Mouse (Mus musculus): ENCODE measurements around the gene Hs3st3a1. TPM values are rescaled to one million over a fixed set of nuclear protein-coding genes. Genes with fewer than 3 reads are reported as not detected.

Gene Hs3st3a1
- polyA plus RNA-seq, 1 experiment from 2014 or later, result 1.6 TPM

Other genes starting within 250 kb of the Hs3st3a1 start
- 0.22 and 0.91 TPM in 2 replicates for gene F930015N05Rik, start 1.3 kb downstream of the Hs3st3a1 start, polyA plus RNA-seq (2015; fragmentation: Nextera tagmentation; extraction: Ambion mirVana)